Mouse (Mus musculus): ENCODE measurements around the gene Rps27l.

DNA sequence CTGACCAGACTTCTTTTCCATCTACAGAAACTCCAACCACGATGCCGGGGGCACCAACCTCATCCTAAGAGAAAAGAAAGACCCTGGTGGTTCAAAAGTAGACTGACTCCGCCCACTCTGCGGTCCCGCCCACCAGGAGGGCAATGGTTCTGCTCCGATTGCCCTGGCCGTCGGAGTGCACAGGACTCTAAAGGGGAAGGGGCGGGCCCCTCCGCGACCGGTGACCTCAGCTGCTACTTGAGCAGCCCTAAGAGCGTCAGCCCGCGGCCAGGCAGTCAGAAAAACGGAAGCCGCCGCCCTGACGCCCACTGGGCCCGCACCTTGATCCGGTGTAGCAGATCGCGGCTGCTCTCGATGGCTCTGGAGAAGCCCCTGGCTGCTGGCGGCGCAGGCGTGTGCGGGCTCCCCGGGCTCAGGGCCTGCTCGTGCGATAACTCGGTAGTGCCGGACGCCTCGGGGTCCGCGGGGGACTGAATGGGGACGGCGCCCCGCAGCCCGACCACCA, 28.9 kb downstream of the Rps27l start:
- TF ChIP-seq POLR2A (IDR thresholded peaks at IDR 0.05; ENCODE audit: extremely low read depth, insufficient read depth, low read length): no peak
- no peak for TF ChIP-seq CTCF (IDR thresholded peaks at IDR 0.05; ENCODE audit: extremely low read depth, insufficient read depth, low read length)
